Mouse (Mus musculus) testis, postnatal 14 days (tissue): ENCODE results near the gene Pdcd1lg2.

Experiments used
- DNase-seq: peaks from one replicate; pipeline ENCODE4 v3.0.0; 2021; ENCODE audit warnings: low spot score

The Pdcd1lg2 gene

DNA sequence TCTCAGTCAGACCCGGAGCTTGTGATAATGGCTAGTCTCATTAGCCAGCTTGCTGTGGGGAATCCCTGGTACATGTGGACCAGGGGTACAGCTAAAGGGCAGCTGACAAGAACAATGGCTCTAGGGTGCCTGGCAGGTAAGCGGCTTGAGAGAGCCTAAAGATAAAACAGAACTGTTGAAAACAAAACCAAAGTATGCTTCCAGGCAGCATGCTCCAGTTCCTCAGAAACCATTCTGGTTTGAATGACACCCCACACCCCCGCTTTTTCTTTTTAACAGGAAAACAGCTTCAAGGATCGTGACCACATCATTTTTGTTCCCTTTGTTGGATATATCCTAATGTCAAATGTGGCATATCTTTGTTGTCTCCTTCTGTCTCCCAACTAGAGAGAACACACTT lies at the start of gene Pdcd1lg2:
Gene Pdcd1lg2, plus strand, starts transcription at position 301 of the 400 bp plus-strand sequence.
- no peak for DNase-seq

DNA sequence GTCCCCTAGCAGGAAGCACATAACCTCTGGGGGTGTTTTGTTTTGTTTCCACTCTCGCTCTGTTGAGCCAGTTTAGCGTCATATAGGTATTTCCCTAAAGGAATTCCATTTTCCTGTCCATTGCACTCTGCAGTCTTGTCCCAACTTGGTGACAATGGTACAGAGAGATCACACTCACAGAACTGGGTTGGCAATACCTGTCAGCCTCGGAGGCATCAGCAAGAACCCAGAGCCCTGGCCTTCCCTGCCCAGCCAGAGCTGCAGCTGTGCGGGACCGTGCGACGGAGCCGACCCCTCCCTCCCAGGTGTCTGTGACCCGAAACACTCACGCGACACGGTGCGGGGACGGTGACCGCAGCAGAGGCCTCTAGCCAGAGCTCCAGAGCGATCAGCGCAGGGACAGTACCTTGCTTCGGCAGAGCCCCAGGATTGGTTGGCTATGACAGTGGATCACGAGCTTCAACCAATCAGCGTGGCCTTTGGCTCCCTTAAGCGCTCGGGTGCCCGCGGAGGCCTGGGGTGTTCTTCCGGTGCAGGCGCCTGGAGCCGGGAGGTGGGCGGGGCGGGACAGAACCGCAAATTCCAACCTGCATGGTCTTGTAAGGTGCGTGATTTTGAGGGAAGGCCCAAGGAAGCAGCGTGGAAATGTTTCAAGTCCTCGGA lies 49.1 kb upstream of the Pdcd1lg2 start:
- DNase-seq = peak; percentile 89

DNA sequence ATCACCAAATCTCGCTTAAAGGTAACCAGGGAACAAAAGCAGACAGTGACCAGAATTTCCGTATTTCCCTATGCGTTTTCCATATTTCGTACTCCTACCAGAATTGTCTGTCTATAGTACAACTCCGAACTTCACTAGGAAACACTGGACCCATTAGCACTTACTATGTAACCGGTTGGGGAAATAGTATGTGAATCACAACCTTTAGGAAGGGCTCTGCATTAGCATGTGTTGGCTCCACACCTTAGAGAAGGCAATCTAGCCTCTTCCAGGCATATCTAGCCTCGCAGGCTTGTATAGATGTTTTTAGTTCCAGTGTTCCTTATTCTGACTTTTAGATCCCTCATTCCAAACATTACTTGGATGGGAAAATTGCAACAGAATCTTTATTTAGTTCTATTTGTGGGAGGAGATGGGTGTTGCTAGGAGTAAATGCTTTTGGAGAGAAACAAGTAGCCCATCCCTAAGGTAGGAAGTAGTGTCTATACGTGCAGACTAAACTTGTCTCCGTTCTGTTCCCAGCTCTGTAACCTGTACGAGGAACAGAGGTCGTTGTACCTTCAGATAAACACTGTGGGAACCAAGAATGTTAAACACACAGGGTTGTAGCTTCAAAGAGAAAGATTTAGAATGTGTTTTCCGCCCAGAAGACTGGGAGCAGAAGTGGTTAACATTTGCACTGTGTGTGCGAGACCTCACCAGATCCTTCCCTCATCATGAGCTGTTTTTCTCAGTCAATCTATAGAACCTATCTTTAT lies 48.4 kb upstream of the Pdcd1lg2 start:
- no peak for DNase-seq

DNA sequence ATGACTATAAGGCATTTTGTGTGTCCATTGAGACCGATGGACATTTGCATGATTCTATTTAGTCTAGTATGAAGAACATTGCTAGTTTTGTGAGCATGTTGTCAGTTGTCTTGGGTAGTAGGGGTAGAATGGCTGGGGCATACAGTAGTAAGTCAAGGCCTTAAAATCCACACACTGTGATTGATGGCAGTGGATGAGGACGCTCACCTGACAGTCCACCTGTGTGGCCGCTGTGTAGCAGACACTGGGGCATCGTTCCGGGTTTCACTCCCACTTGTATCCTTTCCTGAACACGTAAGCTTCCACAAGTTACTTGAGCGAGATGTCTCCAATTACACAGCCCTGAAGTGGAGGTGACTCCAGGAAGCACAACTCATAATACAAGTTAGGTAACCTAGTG lies 47.2 kb upstream of the Pdcd1lg2 start:
- DNase-seq = no peak

DNA sequence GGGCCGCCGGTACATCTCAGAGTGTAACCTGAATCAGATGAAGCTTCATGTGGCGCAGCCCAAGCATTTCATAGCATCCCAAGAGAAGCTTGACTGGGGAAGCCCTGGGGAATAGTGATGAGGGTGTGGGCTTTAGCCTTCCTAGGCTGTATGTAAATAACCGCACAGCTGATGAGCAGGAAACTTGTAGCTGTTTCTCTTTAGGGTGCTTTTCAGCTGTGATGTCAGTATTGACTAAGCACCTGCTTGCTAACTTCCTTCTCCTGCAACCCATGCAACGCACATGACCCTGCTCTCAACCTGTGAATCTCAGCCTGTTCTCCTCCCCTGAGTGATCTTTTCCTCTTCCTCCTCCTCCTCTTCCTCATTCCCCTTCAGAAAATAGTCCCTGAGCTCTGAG lies 46.6 kb upstream of the Pdcd1lg2 start:
- no peak for DNase-seq

DNA sequence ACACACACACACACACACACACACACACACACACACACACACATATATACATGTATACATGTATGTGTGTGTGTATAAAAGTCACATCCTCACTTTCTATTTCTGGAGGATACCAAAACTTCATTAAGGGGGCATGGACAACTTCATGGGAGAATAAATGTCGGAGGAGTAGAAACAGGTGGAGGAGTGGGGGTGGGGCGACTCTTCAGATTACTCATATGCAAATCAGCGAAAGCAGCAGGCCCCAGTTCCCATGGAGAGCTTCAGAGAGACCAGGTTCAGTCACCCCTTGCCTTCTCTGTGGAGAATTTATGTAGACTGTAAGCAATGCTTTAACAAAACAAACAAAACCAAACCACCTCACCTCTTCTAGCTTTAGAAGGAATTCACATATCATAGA lies 45.6 kb upstream of the Pdcd1lg2 start:
- DNase-seq = no peak

DNA sequence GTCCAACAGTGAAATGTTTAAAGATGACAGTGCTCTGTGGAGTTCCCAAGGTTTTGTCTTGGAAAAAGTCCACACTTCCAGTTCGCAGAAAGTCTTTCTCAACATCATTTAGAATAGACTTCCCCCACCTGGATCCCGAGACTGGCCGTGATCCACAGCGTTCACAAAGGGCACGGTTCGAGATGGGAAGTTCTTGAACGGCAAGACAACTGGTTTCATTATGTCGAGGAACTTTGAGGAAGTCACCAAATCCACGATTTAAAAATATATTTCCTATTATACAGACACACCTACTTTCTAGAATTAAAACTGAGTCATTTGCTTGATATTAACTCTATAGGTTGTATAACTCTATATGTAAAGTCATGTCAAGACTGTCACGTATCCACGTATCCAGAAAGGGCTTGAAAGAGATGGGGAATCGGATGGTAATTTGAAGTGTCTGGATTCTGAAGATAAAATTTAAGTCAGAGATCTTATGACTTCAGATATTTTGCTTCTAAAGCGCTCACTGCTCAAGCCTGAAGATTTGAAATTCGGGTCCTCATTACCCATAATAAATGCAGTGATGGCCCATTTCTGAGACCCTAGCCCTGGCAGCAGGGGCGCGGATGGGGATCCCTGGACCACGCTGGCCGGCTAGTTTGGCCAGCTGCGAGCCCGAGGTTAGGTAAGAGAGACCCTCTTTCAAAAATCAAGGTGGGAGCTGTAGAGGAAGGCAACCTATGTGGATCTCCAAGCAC lies 44.3 kb upstream of the Pdcd1lg2 start:
- DNase-seq = no peak

DNA sequence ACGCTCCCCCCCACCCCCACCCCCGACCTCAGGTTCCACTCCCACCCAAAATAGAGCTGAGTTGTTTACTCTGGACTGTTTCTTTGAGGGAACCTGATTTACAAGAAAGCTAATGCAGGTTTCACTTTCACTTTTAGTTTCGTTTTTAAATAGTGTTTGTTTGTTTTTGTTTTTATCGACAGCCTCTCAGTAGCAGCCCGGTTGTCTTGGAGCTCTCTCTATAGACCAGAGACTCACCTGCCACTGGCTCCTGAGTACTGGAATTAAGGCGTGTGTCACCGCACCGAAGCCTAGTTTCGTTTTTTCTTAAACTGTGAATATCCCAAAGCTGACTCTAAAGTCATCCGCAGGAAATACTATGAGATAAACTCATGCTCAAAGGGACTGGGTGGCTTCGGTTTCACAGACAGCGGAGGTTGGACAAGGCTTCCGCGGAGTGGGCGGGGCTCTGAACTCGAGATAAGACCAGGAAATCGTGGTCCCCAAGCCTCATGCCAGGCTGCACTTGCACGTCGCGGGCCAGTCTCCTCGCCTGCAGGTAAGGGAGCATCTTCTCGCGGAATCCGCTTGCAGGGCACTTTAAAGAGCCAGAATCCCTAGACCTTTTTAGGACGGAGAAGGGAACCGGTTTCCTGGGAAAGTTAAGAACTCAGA lies 43.6 kb upstream of the Pdcd1lg2 start, which contains the start of the genes Plgrkt and Cd274:
Gene Plgrkt, minus strand, starts transcription at position 422 of the 654 bp plus-strand sequence.
Gene Cd274, plus strand, starts transcription at position 487 of the 654 bp plus-strand sequence.
- peak; percentile 60 for DNase-seq

DNA sequence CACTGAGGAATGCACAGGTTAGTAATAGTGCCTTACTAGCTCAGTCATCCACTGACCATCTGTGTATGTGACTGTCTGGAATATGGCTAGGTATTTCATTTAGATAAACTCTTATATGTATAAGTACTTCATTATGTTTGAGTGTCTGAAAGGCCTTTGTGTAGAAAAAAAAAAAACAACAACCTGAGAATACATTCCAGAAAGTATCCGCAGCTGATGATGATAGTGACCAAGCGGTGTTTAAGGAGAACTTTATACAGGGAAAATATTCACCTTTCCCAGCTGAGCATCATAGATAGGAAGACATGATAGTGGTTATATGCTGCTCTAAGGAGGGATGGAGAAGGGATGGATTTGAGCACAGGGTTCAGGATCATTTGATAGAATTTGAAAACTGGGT lies 42.7 kb upstream of the Pdcd1lg2 start:
- DNase-seq = no peak

DNA sequence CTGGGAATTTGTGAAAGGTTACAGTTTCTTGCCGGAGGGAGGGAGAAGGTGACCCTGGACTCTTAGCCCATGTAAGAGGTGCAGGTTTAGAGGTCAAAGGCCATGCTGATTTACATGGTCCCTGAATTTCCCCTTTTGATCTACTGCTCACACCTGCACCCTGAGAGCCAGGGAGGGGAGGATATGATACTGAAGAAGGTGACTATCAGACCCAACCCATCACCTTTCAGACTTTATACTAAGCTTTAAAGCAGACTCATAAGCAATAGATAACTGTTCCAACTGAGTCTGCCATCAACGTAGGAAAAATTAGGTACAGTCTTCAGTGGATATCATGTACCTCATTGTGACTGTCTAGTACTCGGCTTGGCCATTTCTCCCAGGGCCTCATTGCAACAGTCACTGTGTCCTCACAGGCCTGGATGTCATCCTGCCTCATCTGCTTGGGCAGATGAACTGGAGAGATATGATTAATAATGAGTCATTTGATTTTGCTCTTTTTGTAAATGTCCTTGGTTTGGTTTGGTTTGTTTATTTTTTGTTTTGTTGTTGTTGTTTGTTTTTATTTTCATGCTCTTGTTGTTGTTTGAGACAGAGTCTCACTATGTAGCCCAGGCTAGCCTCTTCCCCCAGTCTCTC lies 41.9 kb upstream of the Pdcd1lg2 start:
- no peak for DNase-seq

DNA sequence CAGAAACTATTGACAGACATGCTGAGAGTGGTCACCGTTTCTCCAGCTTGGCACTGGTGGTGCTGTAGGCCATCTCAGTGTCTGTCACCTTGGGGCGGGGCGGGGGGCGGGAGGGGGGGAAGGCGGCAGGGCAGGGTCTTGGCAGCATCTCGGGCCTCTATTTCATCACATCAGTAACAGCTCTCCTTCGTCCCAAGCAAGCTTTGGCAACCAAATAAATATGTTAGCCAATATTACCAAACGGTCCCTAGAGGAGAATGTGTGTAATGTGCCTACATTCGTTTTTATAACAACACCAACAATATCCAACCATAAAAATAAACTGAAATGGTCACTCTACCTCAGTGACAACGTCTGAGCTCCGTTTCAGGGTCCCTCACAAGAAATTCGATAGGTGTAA lies 40.6 kb upstream of the Pdcd1lg2 start:
- no peak for DNase-seq

DNA sequence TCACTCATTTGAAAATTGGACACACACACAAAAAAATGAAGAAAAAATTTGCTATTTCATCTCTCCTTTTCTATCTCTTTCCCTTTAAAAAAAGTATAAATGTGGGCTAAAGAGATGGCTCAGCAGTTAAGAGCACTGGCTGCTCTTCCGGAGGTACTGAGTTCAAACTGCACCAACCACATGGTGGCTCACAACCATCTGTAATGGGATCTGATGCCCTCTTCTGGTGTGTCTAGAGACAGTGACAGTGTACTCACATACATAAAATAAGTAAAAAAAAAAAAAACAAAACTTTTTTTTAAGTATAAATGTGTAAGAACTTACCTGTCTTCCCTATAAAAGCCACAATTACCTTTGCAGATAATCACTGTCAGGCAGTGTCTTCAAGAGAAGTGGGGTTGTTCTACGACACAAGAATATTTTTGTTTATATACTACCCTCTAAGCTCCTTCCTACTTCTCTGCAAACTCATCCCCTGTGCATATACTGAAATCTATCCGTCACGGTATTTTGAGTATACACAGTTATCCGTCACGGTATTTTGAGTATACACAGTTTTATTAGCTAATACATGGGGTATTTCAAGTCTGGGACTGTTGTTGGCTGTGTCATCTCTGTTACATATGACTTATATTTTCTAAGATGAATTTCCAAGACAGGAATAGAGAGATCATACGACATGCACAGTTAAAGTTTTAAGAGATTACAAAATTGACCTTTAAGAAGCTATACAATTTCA lies 40.0 kb upstream of the Pdcd1lg2 start:
- DNase-seq = no peak

DNA sequence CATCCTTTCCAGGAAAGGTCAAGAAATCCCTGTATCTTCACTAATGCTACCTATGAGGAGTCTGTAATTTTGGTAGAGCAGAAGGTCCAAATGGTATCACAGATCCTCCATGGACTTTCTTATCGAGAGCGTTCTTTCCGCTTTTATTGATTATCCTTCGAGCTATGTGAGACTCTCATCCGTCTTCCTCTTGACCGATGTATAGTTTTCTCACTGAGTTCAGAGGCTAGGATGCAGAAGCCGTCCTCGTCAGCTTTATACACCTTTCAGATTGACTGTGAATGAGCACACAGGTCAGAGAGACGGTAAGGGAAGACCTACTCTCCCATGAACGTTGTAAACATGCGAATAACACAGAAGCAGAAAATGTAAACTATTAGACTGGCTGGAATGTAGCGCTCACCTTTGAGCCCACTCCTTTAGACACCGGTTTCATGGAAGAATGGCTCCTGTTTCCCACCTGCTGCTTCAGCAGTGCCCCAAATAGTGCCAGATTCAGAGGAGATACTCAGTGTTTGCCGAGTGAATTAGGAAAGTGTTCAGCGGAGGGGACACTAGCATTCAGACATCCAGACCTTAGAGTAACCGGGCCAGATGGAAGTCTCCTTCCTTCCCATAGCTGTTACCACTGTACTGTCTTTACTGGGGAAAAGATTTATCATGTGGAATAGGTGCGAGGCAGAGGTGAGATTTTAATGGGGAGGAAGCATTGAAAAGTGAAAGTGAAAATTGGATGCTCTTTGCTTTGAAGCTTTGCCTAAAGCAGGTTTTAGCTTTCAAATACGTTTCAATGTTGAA lies 39.2 kb upstream of the Pdcd1lg2 start:
- no peak for DNase-seq

DNA sequence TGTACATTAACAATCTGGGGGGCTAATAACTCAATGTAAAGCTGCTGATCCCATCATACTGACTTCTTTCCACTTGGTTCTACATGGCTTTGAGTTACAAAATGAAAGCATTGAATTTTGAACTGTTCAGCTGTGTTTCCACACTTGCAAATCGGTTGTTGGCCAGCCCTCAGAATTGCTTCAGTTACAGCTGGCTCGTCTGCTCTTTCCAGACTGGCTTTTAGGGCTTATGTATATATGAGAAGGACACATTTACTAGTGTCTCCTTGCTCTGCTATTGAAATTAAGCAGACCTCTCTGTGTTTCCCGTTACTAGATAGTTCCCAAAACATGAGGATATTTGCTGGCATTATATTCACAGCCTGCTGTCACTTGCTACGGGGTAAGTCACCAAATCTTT lies 38.6 kb upstream of the Pdcd1lg2 start:
- DNase-seq = no peak

DNA sequence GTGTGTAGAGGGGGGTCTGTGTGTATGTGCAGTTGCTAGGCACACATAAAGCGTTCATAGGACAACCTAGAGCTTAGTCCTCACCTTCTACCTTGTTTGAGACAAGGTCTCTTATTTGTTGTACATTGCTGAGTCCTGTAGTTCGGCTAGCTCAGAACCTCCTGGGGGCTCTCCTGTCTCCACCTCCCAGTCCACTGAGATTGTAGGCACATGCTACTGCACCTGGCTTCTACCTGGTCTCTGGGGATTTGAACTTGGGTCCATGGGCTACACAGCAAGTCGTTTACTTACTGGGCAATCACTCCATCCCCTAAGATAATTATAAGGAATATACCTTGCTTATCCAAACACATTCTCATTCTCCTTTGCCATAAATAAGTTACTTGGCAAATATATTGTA lies 38.1 kb upstream of the Pdcd1lg2 start:
- no peak for DNase-seq

DNA sequence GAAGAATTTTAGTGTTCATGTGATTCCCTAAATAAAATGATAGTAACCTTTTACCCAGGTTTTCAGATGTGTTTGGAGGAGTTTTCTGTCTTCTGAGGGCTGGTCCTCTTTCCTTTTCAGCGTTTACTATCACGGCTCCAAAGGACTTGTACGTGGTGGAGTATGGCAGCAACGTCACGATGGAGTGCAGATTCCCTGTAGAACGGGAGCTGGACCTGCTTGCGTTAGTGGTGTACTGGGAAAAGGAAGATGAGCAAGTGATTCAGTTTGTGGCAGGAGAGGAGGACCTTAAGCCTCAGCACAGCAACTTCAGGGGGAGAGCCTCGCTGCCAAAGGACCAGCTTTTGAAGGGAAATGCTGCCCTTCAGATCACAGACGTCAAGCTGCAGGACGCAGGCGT lies 37.3 kb upstream of the Pdcd1lg2 start:
- DNase-seq = no peak

DNA sequence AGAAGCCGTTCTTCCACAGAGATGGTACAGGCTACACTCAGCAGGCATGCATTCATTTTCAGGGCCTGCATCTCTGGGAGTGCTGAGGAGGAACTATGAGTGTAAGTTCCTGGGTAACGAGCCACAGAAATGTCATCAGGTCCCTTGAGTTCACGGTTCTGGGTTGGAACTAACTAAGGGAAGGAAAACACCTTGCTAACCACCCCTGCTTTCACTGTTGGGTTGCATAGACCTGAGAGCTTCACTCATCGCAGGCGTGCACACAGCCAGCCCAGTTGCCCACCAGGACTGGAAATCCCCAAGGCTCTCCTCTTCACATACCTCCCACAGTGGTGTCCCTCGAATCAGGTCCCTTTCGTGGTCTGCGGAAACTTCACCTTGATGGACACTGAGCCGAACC lies 35.8 kb upstream of the Pdcd1lg2 start:
- DNase-seq = no peak

DNA sequence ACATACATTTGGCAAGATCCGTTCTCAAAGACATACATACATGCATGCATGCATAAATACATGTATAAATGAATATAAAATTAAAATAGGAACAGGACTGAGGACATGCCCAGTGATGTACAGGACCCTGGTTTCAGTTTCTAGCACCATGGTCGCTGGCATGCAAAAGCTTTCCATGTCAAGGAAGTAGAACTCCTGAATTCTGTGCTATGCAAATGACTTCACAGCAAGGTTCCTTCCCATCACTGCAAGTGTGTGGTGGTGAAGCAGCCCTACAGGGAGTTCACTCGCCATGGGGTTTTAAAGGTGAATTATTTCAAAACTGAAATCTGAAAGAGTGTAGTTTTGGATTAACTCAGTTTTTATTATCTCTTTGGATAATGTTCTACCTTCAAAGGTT lies 34.3 kb upstream of the Pdcd1lg2 start:
- no peak for DNase-seq

DNA sequence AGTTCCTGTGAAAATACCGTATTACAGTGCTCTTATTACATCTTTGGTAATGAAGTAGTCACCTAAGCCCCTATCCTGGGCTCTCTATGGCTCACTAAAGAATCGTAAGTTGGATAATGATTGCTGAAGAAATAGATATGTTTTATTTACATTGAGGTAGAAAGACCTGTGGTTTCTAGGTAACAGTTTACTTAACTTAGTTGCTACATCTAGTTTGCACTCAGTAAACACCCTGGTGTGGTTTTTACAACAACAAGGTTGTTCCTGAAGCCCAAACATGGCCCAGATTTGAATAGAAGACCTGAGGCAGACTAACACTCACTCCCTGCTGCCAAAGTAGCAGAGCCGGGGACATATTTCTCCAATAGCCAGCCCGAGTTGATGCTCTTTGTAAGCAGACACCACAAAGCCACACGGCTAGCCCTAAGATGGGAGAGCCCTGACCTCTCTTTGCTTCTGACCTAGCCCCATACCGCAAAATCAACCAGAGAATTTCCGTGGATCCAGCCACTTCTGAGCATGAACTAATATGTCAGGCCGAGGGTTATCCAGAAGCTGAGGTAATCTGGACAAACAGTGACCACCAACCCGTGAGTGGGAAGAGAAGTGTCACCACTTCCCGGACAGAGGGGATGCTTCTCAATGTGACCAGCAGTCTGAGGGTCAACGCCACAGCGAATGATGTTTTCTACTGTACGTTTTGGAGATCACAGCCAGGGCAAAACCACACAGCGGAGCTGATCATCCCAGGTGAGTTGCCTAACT lies 30.7 kb upstream of the Pdcd1lg2 start:
- DNase-seq = no peak

DNA sequence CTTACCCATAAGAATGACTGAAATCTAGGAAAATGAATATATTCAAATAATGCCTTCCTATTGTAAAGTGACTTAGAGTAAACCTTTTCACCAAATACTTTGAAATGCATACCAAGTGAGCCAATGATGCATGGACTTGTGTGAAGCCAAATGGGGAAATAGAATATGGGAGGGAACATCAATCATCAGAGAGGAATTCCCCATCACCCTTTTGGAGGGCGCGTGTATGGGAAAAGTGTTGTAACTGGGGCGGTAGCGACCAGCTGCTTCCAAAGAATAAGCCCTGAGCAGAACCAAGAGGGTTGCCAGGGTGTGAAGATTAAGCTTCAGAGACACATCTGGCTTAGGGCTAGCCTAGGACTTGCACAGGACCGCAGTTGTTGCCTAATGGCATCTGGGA lies 27.4 kb upstream of the Pdcd1lg2 start:
- no peak for DNase-seq
